Mouse (Mus musculus) G1E-ER4 (cell line): ENCODE results near the gene Rgs7. TPM values are rescaled to one million over a fixed set of nuclear protein-coding genes. Genes with fewer than 3 reads are reported as not detected.

ENCODE experiments used
- GATA1 ChIP-seq: IDR thresholded peaks from one replicate; pipeline ENCODE4 v1.8.0; 2012; ENCODE audit warnings: low read length, inconsistent platforms
- polyA plus RNA-seq: library from polyadenylated mRNA; stranded (reverse); fragments of >175 nt; gene quantifications from 2 replicates; pipeline ENCODE4 v1.2.3, GENCODE M21; 2012

The Rgs7 gene
- polyA plus RNA-seq, result not detected in 2 replicates

- TF ChIP-seq GATA1, result no peak
These were observed at the start of gene Rgs7 for GRCm38 (mm10) chr1:175491861-175492682. Gene Rgs7, minus strand, starts transcription at chr1:175492500.

DNA sequence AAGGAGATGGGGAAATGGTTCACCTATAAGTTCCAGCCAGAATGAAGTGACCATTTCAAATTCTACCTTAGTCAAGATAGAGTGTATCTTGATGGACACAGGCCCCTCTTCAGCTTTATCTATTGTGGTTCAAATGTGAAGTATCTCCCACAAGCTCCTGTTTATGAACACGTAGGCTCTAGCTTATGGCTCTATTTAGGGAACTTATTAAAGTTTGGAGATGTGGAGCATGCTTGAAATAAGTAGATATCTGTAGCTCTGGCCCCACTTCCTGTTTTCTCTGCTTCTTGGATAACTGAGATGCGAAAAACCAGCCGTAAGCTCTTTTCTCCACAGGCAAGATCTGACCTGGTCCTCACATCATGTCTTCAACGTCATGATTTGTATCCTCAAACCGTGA is 48.4 kb upstream of the Rgs7 start:
- no peak for TF ChIP-seq GATA1

- no peak for TF ChIP-seq GATA1
These were observed 45.0 kb upstream of the Rgs7 start for GRCm38 (mm10) chr1:175537321-175537720.

DNA sequence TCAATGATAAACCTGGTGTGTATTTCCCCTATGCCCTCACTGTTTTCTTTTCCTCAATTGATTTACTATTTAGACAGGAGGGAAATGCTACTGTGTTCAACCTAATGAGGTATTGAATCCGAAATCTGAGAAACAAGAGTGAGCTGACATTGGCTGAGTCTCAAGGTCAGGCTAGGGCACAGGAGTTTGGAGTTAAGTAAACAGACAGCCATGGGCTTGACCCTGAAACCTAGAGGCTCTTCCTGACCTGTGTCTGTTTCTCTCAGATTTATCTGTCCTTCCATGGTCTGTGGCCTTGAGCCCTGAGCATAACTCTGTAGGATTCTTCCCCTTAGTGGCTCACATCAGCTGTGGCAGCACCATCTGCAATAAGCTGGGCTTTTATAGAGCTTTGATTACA is 37.6 kb upstream of the Rgs7 start:
- TF ChIP-seq GATA1, result no peak

GRCm38 (mm10) chr1:175524626-175525294 is 32.5 kb upstream of the Rgs7 start:
- no peak for TF ChIP-seq GATA1

DNA sequence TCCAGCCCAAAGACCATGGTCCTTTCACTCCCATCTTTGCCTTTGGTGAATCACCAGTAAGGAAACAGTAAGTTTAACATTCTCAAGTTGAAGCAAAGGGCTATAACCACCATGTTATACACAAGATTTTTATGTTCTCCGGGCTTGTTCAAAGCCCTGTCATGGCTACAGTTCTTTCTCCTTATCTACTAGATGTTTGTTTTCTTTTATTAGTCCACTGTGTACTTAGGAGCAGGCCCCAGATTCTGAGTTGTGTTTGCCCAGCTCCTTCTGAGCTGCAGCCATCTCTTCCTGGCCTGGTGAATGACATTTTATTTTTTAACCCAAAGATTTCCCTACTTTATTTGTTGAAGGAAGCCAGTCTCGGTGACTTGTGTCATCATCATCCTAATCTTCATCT is 31.3 kb upstream of the Rgs7 start:
- TF ChIP-seq GATA1, result no peak

DNA sequence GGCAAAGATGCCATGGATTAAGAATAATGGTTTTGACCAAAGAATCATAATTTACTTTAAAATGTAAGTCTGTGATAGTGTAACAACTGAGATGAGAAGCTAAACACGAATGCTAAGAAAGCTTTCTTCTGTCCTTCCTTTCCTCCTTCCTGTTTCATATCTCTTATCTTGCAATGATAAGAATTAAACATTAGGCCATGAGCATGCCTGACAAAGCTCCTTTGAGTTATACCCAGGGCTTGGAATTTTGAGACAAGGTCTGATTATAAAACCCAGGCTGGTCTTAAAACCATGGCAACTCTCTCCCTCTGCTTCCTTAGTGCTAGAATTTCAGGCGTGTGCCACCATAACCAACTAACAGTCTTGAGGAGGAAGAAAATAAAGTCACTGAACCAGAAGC is 22.2 kb upstream of the Rgs7 start:
- no peak for TF ChIP-seq GATA1

DNA sequence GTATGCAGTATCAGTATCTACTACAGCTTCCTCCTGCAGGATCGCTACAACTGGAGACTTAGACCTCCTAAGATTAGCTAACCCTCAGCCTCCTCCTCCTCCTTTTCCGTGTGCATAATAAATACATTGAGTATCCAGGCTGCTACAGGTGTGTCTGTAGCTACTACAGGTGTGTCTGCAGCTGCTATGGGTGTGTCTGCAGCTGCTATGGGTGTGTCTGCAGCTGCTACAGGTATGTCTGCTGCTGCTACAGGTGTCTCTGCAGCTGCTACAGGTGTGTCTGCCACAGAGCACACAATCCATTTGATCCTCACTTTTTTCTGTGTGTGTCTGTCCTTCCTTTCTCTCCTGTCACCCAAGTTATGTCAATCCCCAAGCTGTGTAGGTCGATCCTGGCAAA is 19.9 kb upstream of the Rgs7 start:
- no peak for TF ChIP-seq GATA1

DNA sequence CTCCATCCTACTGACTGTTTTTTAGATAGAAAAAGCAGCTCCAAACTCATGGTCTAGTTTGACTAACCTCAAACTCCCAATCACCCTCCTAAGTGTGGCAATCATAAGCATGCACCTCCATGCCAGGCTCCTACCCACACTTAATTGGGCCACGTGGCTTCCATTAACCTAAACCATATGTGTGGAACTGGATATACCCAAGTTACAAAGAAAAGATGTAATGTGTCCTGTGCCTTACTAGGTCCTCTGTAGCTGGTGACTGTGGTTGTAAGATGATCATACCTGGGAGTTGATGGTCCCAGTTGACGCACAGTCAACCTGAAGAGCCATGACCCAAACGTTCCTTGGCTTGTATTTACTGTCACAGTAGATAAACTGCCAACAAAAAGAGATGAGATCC is 17.7 kb upstream of the Rgs7 start:
- no peak for TF ChIP-seq GATA1

DNA sequence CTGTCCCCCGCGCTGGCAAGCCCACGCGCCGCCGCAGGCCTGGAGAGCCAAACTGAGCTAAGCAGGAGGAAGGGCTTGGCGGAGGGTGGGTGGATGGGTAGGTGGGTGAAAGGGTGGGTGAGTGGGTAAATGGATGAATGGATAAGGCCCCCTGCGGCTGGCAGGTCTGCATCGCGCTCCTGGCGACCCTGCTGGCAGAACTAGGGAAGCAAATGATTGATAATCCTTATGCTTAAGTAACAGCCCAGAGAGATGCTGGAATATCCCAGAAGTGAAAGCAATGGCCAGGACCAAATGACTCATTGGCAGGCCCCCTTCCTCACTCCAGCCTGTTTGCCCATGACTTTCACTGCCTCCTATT is 363 bp upstream of the Rgs7 start:
- no peak for TF ChIP-seq GATA1

DNA sequence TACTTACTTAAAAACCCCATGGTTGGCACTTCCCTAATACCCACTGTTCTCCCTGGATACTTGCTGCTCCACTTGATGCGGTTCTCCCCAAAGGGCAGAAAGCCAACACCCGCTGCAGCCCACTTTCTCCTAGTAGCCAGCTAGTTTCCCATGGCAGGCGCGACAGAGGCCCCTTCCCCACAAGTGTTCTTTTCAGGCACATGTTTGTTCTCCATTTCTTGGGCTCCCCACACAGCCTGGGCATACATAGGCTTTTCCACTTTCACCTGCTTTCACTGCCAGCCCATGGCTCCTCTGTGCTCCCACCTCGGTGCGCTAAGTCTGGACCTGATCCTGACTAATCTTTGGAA is 814 bp downstream of the Rgs7 start:
- TF ChIP-seq GATA1, result no peak

GRCm38 (mm10) chr1:175485109-175485508 is 7.2 kb downstream of the Rgs7 start:
- TF ChIP-seq GATA1, result no peak

DNA sequence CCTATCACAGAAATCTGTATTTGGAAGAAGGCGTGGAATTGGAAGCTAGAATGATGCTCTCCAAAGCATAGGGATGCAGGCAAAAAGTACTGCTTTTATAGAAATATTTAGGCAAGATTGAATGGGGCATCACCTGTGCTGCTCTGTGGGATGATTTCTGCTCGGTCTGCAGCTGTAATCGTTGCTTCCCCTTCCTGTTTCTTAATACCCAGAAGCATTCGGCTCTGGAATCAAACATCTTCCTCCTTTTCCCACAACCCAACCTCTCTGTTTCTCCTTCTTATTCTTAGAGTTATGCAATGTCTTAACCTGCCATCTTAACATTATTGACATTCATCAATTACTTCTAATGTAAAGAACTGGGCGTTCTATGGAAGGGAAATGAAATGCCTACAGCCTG is 19.2 kb downstream of the Rgs7 start:
- no peak for TF ChIP-seq GATA1

GRCm38 (mm10) chr1:175469087-175469788 is 23.1 kb downstream of the Rgs7 start:
- TF ChIP-seq GATA1, result no peak

GRCm38 (mm10) chr1:175464566-175464965 is 27.7 kb downstream of the Rgs7 start:
- no peak for TF ChIP-seq GATA1

GRCm38 (mm10) chr1:175462351-175462750 is 29.9 kb downstream of the Rgs7 start:
- no peak for TF ChIP-seq GATA1
